Mouse (Mus musculus): ENCODE measurements around the gene Rpl3l. TPM values are rescaled to one million over a fixed set of nuclear protein-coding genes. Genes with fewer than 3 reads are reported as not detected.

Gene Rpl3l
- total and polyA plus RNA-seq, 2 experiments from 2014 or later, result not detected

GRCm38 (mm10) chr17:24777073-24777472, 49.5 kb downstream of the Rpl3l start:
- DNase-seq (no peak), ATAC-seq (no peak)
- Histone ChIP-seq H3K27ac (ENCODE audit: low read depth, low read length) (no peak overlapping the region), H3K9me3 (ENCODE audit: low read length) (no peaks in the 10 kb centered on the region), H3K4me3 (ENCODE audit: low read depth, low read length) (no peak overlapping the region), H3K9ac (no peak overlapping the region), H3K27me3 (ENCODE audit: insufficient read depth, low read length) (no peaks in the 10 kb centered on the region), H3K36me3 (ENCODE audit: insufficient read depth) (no peaks in the 10 kb centered on the region), H3K4me1 (ENCODE audit: insufficient read depth) (no peaks in the 10 kb centered on the region), H3K4me2 (ENCODE audit: low read depth) (no peak overlapping the region)
- WGBS, result 78% methylated on average over 2 of the region's 2 CpGs
- no peak for TF ChIP-seq CTCF (IDR thresholded peaks at IDR 0.05; ENCODE audit: low read depth)

- H3K4me3 ChIP-seq (ENCODE audit: low read depth, low read length), result no peak overlapping the region
- ATAC-seq (no peak), DNase-seq (no peak)
- H3K4me1 ChIP-seq (ENCODE audit: insufficient read depth), result no peaks in the 10 kb centered on the region
- H3K27ac ChIP-seq (ENCODE audit: low read depth, low read length), result no peak overlapping the region
- 93% methylated on average over 2 of the region's 2 CpGs for WGBS
- H3K4me2 ChIP-seq (ENCODE audit: low read depth), result no peak overlapping the region
- no peak overlapping the region for H3K9ac ChIP-seq
- no peak for TF ChIP-seq CTCF (IDR thresholded peaks at IDR 0.05; ENCODE audit: low read depth)
- H3K9me3 ChIP-seq (ENCODE audit: low read length), result no peaks in the 10 kb centered on the region
- H3K36me3 ChIP-seq (ENCODE audit: insufficient read depth), result no peaks in the 10 kb centered on the region
- H3K27me3 ChIP-seq (ENCODE audit: insufficient read depth, low read length), result no peaks in the 10 kb centered on the region
Measured at GRCm38 (mm10) chr17:24780821-24781220, 53.2 kb downstream of the Rpl3l start.

Other genes with a start within 250 kb of the Rpl3l start
- 36.5 and 45.5 TPM in 2 replicates for gene Mlst8, start 248.7 kb upstream of the Rpl3l start, total RNA-seq (2014; rRNA removed)
- gene Mlst8, start 248.7 kb upstream of the Rpl3l start, polyA plus RNA-seq (2015; fragmentation: Nextera tagmentation; extraction: Ambion mirVana), result 23.9 and 28.2 TPM in 2 replicates
- 90.0 and 113 TPM in 2 replicates for gene Caskin1, start 239.2 kb upstream of the Rpl3l start, total RNA-seq (2014; rRNA removed)
- 14.9 and 25.3 TPM in 2 replicates for gene Caskin1, start 239.2 kb upstream of the Rpl3l start, polyA plus RNA-seq (2015; fragmentation: Nextera tagmentation; extraction: Ambion mirVana)
- 145 and 168 TPM in 2 replicates for gene Traf7, start 199.9 kb upstream of the Rpl3l start, total RNA-seq (2014; rRNA removed)
- 81.4 and 82.0 TPM in 2 replicates for gene Traf7, start 199.9 kb upstream of the Rpl3l start, polyA plus RNA-seq (2015; fragmentation: Nextera tagmentation; extraction: Ambion mirVana)
- 5.0 and 7.1 TPM in 2 replicates for gene Rab26, start 193.6 kb upstream of the Rpl3l start, total RNA-seq (2014; rRNA removed)
- gene Rab26, start 193.6 kb upstream of the Rpl3l start, polyA plus RNA-seq (2015; fragmentation: Nextera tagmentation; extraction: Ambion mirVana), result 10.1 and 12.4 TPM in 2 replicates
- 48.9 and 58.8 TPM in 2 replicates for gene Pkd1, start 178.0 kb upstream of the Rpl3l start, total RNA-seq (2014; rRNA removed)
- gene Pkd1, start 178.0 kb upstream of the Rpl3l start, polyA plus RNA-seq (2015; fragmentation: Nextera tagmentation; extraction: Ambion mirVana), result 4.9 and 8.9 TPM in 2 replicates
- gene Tsc2, start 95.2 kb upstream of the Rpl3l start, total RNA-seq (2014; rRNA removed), result 81.2 and 92.6 TPM in 2 replicates
- 44.2 and 56.2 TPM in 2 replicates for gene Tsc2, start 95.2 kb upstream of the Rpl3l start, polyA plus RNA-seq (2015; fragmentation: Nextera tagmentation; extraction: Ambion mirVana)
- 10.1 and 10.2 TPM in 2 replicates for gene Nthl1, start 95.1 kb upstream of the Rpl3l start, total RNA-seq (2014; rRNA removed)
- gene Nthl1, start 95.1 kb upstream of the Rpl3l start, polyA plus RNA-seq (2015; fragmentation: Nextera tagmentation; extraction: Ambion mirVana), result 8.6 and 9.8 TPM in 2 replicates
- gene Slc9a3r2, start 77.5 kb upstream of the Rpl3l start, total RNA-seq (2014; rRNA removed), result 43.5 and 54.5 TPM in 2 replicates
- gene Slc9a3r2, start 77.5 kb upstream of the Rpl3l start, polyA plus RNA-seq (2015; fragmentation: Nextera tagmentation; extraction: Ambion mirVana), result 42.0 and 48.3 TPM in 2 replicates
- gene Npw, start 69.4 kb upstream of the Rpl3l start, total RNA-seq (2014; rRNA removed), result not detected in 2 replicates
- 0.64 and 0.96 TPM in 2 replicates for gene Npw, start 69.4 kb upstream of the Rpl3l start, polyA plus RNA-seq (2015; fragmentation: Nextera tagmentation; extraction: Ambion mirVana)
- 31.2 and 41.5 TPM in 2 replicates for gene Zfp598, start 58.1 kb upstream of the Rpl3l start, total RNA-seq (2014; rRNA removed)
- 14.6 and 15.0 TPM in 2 replicates for gene Zfp598, start 58.1 kb upstream of the Rpl3l start, polyA plus RNA-seq (2015; fragmentation: Nextera tagmentation; extraction: Ambion mirVana)
- gene Syngr3, start 37.9 kb upstream of the Rpl3l start, total RNA-seq (2014; rRNA removed), result 218 and 221 TPM in 2 replicates
- gene Syngr3, start 37.9 kb upstream of the Rpl3l start, polyA plus RNA-seq (2015; fragmentation: Nextera tagmentation; extraction: Ambion mirVana), result 255 and 290 TPM in 2 replicates
- gene Gfer, start 31.7 kb upstream of the Rpl3l start, total RNA-seq (2014; rRNA removed), result 34.5 and 34.7 TPM in 2 replicates
- 35.4 and 38.0 TPM in 2 replicates for gene Gfer, start 31.7 kb upstream of the Rpl3l start, polyA plus RNA-seq (2015; fragmentation: Nextera tagmentation; extraction: Ambion mirVana)
- 3.8 and 4.5 TPM in 2 replicates for gene Noxo1, start 31.6 kb upstream of the Rpl3l start, total RNA-seq (2014; rRNA removed)
- 1.4 and 2.5 TPM in 2 replicates for gene Noxo1, start 31.6 kb upstream of the Rpl3l start, polyA plus RNA-seq (2015; fragmentation: Nextera tagmentation; extraction: Ambion mirVana)
- gene Tbl3, start 20.2 kb upstream of the Rpl3l start, total RNA-seq (2014; rRNA removed), result 39.0 and 59.2 TPM in 2 replicates
- gene Tbl3, start 20.2 kb upstream of the Rpl3l start, polyA plus RNA-seq (2015; fragmentation: Nextera tagmentation; extraction: Ambion mirVana), result 45.7 and 48.0 TPM in 2 replicates
- 0.69 TPM in 1 of 2 replicates, not detected in the other for gene Rnf151, start 9.8 kb upstream of the Rpl3l start, total RNA-seq (2014; rRNA removed)
- not detected in 2 replicates for gene Rnf151, start 9.8 kb upstream of the Rpl3l start, polyA plus RNA-seq (2015; fragmentation: Nextera tagmentation; extraction: Ambion mirVana)
- 2,317 and 3,198 TPM in 2 replicates for gene Rps2, start 9.7 kb upstream of the Rpl3l start, total RNA-seq (2014; rRNA removed)
- gene Rps2, start 9.7 kb upstream of the Rpl3l start, polyA plus RNA-seq (2015; fragmentation: Nextera tagmentation; extraction: Ambion mirVana), result 884 and 936 TPM in 2 replicates
- gene Ndufb10, start 3.3 kb upstream of the Rpl3l start, total RNA-seq (2014; rRNA removed), result 151 and 199 TPM in 2 replicates
- 312 and 351 TPM in 2 replicates for gene Ndufb10, start 3.3 kb upstream of the Rpl3l start, polyA plus RNA-seq (2015; fragmentation: Nextera tagmentation; extraction: Ambion mirVana)
- 19.3 and 27.4 TPM in 2 replicates for gene Msrb1, start 8.8 kb downstream of the Rpl3l start, total RNA-seq (2014; rRNA removed)
- gene Msrb1, start 8.8 kb downstream of the Rpl3l start, polyA plus RNA-seq (2015; fragmentation: Nextera tagmentation; extraction: Ambion mirVana), result 28.4 and 28.6 TPM in 2 replicates
- gene Hs3st6, start 25.2 kb downstream of the Rpl3l start, total RNA-seq (2014; rRNA removed), result 0.57 TPM in 1 of 2 replicates, not detected in the other
- 0.45 and 0.53 TPM in 2 replicates for gene Hs3st6, start 25.2 kb downstream of the Rpl3l start, polyA plus RNA-seq (2015; fragmentation: Nextera tagmentation; extraction: Ambion mirVana)
- gene Meiob, start 76.5 kb downstream of the Rpl3l start, total RNA-seq (2014; rRNA removed), result not detected in 2 replicates
- 0.08 and 0.15 TPM in 2 replicates for gene Meiob, start 76.5 kb downstream of the Rpl3l start, polyA plus RNA-seq (2015; fragmentation: Nextera tagmentation; extraction: Ambion mirVana)
- 62.0 and 62.8 TPM in 2 replicates for gene Hagh, start 112.3 kb downstream of the Rpl3l start, total RNA-seq (2014; rRNA removed)
- 61.6 and 66.6 TPM in 2 replicates for gene Hagh, start 112.3 kb downstream of the Rpl3l start, polyA plus RNA-seq (2015; fragmentation: Nextera tagmentation; extraction: Ambion mirVana)
- 15.1 and 16.6 TPM in 2 replicates for gene Fahd1, start 122.5 kb downstream of the Rpl3l start, total RNA-seq (2014; rRNA removed)
- gene Fahd1, start 122.5 kb downstream of the Rpl3l start, polyA plus RNA-seq (2015; fragmentation: Nextera tagmentation; extraction: Ambion mirVana), result 13.5 and 15.6 TPM in 2 replicates
- 0.48 TPM in 1 of 2 replicates, not detected in the other for gene Igfals, start 138.2 kb downstream of the Rpl3l start, total RNA-seq (2014; rRNA removed)
- 0.18 TPM in 1 of 2 replicates, not detected in the other for gene Igfals, start 138.2 kb downstream of the Rpl3l start, polyA plus RNA-seq (2015; fragmentation: Nextera tagmentation; extraction: Ambion mirVana)
- gene Nubp2, start 158.5 kb downstream of the Rpl3l start, total RNA-seq (2014; rRNA removed), result 40.5 and 50.6 TPM in 2 replicates
- 67.3 and 80.1 TPM in 2 replicates for gene Nubp2, start 158.5 kb downstream of the Rpl3l start, polyA plus RNA-seq (2015; fragmentation: Nextera tagmentation; extraction: Ambion mirVana)
- 75.7 and 91.0 TPM in 2 replicates for gene Spsb3, start 158.8 kb downstream of the Rpl3l start, total RNA-seq (2014; rRNA removed)
- gene Spsb3, start 158.8 kb downstream of the Rpl3l start, polyA plus RNA-seq (2015; fragmentation: Nextera tagmentation; extraction: Ambion mirVana), result 89.8 and 97.8 TPM in 2 replicates
- 35.6 and 36.6 TPM in 2 replicates for gene Eme2, start 167.3 kb downstream of the Rpl3l start, total RNA-seq (2014; rRNA removed)
- gene Eme2, start 167.3 kb downstream of the Rpl3l start, polyA plus RNA-seq (2015; fragmentation: Nextera tagmentation; extraction: Ambion mirVana), result 14.7 and 17.9 TPM in 2 replicates
- gene Mrps34, start 167.3 kb downstream of the Rpl3l start, total RNA-seq (2014; rRNA removed), result 39.5 and 45.5 TPM in 2 replicates
- gene Mrps34, start 167.3 kb downstream of the Rpl3l start, polyA plus RNA-seq (2015; fragmentation: Nextera tagmentation; extraction: Ambion mirVana), result 128 and 138 TPM in 2 replicates
- gene Nme3, start 168.7 kb downstream of the Rpl3l start, total RNA-seq (2014; rRNA removed), result 60.1 and 75.7 TPM in 2 replicates
- 74.7 and 81.0 TPM in 2 replicates for gene Nme3, start 168.7 kb downstream of the Rpl3l start, polyA plus RNA-seq (2015; fragmentation: Nextera tagmentation; extraction: Ambion mirVana)
- gene Mapk8ip3, start 209.2 kb downstream of the Rpl3l start, total RNA-seq (2014; rRNA removed), result 128 and 151 TPM in 2 replicates
- gene Mapk8ip3, start 209.2 kb downstream of the Rpl3l start, polyA plus RNA-seq (2015; fragmentation: Nextera tagmentation; extraction: Ambion mirVana), result 50.3 and 65.1 TPM in 2 replicates
- gene Jpt2, start 232.9 kb downstream of the Rpl3l start, total RNA-seq (2014; rRNA removed), result 52.3 and 64.7 TPM in 2 replicates
- 46.2 and 58.4 TPM in 2 replicates for gene Jpt2, start 232.9 kb downstream of the Rpl3l start, polyA plus RNA-seq (2015; fragmentation: Nextera tagmentation; extraction: Ambion mirVana)

Data from forebrain, postnatal 0 days (tissue).